Mouse (Mus musculus) neural tube, postnatal 0 days (tissue): Measurements from ENCODE around the gene Kcnip2. TPM values are rescaled to one million over a fixed set of nuclear protein-coding genes. Genes with fewer than 3 reads are reported as not detected.

Source experiments
- polyA plus RNA-seq: library from polyadenylated mRNA; unstranded; fragments of >200 nt; fragmentation: Nextera tagmentation; extraction: Ambion mirVana; gene quantifications from 2 replicates; pipeline ENCODE4 v1.2.1, GENCODE M21; 2015

Kcnip2 gene
- polyA plus RNA-seq: 32.3 and 33.6 TPM in 2 replicates

DNA sequence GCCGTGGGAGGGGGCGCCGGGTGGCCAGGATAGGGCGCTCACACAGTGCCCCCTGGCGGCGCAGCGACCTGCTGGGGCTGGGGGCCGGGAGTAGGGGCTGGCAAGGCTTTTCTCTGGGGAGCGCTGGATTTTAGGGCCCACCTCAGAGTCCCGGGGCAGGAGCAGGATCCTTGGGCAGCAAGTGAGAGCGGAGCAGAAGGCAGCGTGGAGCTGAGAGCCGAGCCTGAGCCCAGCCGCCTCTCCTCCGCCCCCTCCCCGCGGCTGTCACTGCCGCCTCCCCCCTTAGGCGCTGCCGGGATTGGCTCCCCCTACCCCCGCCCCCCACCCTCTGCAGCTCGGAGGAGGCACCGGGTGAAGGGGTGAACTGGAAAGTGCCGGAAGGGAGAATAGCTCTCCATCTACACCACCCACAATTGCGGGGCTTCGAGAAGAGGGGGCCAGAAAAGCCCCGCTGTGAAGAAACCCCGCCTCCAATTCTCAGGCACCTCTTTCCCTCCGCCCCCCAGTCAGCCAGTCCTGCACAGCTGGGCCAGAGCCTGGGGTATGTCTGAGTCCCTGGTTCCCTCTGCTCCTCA, at the start of gene Kcnip2:
Gene Kcnip2, minus strand, starts transcription at position 231 of the 575 bp plus-strand sequence.

DNA sequence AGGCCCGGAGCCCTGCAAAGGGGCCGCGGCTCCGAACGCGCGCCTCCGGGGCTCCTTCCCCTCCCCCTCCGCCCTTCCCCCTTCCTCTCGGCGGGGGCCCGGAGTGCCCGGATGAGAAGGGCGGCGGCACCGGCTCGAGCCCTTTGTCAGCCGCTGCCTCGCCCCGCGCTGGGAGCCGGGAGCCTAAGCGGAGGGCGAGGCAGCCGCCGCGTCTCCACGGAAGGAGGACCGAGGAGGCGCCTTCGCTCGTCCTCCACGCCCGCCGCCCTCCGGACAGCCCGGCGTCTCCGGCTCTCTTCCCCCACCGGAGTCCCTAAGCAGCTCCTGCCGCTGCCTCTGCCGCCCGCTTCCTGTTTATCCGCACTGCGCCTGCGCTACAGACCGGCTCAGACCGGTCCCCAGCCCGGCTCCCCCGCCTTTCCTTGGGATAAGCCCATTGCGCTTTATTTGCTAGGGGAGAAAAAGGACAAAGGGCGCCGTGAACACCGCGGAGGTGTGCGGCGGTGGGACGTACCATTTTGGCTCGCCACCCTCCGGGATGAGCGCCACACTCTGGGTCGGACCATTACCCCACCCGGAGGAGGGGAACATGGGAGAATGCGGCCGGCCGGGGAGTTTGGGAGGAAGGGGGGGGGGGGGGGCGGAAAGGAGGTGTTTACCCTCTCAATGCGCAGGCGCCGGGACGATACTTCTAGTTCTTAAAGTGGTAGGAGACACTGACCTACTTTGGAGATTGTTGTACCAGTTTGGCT, 32.5 kb downstream of the Kcnip2 start, which contains the start of gene Mgea5:
Gene Mgea5, minus strand, starts transcription at position 657 of the 752 bp plus-strand sequence.

DNA sequence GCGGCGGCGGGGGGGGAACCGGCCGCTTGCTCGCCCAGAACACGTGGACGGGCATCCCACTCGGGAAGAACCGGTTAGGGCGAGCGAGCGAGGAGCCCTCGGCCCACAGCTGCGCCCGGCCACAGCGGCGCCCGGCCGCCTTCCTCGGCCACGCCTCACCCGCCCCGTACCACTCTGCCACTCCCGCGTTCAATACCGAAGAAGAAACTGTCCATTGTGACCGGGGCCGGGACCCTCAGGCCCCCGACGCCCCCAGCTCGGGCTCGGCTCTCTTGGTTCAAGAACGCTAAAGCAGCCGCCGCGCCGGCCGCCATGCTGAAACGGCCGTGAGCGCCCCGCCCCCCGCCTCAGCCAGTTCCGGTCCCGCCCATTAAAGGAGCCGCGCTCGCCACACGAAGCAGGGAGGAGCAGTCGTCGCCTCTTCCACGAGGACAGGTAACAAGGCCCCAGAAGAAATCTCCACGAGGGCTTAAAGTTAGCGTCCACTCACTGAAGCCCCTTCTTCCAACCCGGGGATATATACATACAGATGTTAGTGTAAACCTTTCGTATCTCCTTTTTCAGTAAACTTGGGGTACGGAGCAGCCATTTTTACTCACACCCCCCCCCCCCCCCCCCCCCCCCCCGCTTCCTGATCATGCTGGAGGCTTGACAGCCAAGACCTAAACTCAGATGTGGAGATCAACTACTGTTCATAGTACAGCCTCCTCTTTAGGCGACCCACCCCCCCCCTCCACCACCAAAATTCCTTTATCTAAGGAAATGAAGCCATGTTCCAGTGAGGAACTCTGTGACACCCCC, 66.4 kb downstream of the Kcnip2 start, which contains the start of gene Npm3:
Gene Npm3, minus strand, starts transcription at position 349 of the 801 bp plus-strand sequence.

DNA sequence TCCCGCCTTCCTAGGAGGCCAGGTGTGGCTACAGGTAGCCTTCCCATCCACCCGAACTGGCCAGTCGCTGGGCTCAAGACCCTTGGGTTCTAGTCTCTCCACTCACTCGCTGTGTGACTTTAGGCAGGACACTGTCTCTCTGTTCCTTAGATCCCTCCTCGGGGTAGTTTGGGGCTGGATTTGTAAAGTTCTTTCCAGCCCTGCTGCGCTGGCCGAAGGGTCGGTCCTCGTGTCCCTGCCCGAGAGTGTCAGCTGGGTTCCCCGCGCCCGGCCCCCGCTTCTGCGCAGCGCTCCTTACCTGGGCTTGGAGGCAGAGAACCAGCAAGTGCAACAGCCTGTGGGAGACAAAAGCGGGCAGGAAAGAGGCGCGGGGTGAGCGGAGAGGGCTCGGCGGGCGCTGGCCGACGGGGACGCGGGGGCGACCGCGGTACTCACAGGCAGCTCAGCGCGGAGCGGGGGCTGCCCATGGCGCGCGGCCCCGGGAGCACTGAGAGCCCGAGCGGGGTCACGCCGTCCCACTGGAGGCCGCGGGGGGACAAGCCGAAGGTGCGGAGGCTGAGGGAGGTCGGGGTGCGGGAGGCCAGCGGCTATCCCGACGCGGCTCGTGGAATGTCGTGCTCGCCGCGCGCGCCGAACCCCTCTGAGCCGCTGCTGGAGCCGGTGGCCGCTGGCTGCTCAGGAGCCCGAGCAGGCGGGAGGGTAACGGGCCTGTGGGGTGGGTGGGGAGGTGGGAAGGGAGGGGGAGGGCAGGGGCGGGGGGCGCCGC, 73.5 kb downstream of the Kcnip2 start, which contains the start of gene Fgf8:
Gene Fgf8, minus strand, starts transcription at position 698 of the 766 bp plus-strand sequence.

Other genes starting within 250 kb of the Kcnip2 start
- gene Fbxw4, start 155.7 kb downstream of the Kcnip2 start, polyA plus RNA-seq: 8.0 and 8.9 TPM in 2 replicates
- not detected in 2 replicates for gene Fgf8, start 73.1 kb downstream of the Kcnip2 start, polyA plus RNA-seq
- 8.0 and 8.5 TPM in 2 replicates for gene Npm3, start 66.5 kb downstream of the Kcnip2 start, polyA plus RNA-seq
- 55.1 and 56.3 TPM in 2 replicates for gene Mgea5, start 32.2 kb downstream of the Kcnip2 start, polyA plus RNA-seq
- 14.9 and 15.2 TPM in 2 replicates for gene Armh3, start 182.4 kb upstream of the Kcnip2 start, polyA plus RNA-seq
- gene Hps6, start 187.4 kb upstream of the Kcnip2 start, polyA plus RNA-seq: 6.0 and 6.5 TPM in 2 replicates
- 10.8 and 14.2 TPM in 2 replicates for gene Pprc1, start 228.8 kb upstream of the Kcnip2 start, polyA plus RNA-seq
- gene Ldb1, start 229.2 kb upstream of the Kcnip2 start, polyA plus RNA-seq: 86.9 and 88.2 TPM in 2 replicates